Mouse (Mus musculus) megakaryocyte progenitor cell, adult 5-6 weeks (primary cell): ENCODE measurements around the gene Akap10. TPM values are rescaled to one million over a fixed set of nuclear protein-coding genes. Genes with fewer than 3 reads are reported as not detected.
A peak's percentile ranks its signal among the peaks of the same experiment; 100 is the strongest.
"Not testable (repeated sequence)": the region's sequence is repeated elsewhere in the genome, so short reads cannot be mapped to it uniquely, and the experiment has no call there.

Source experiments
- ATAC-seq: replicated peaks from 2 replicates; pipeline ENCODE4 v1.8.0; 2016; ENCODE audit warnings: mild to moderate bottlenecking, moderate TSS enrichment, inconsistent platforms; ENCODE audit not compliant: poor library complexity
- total RNA-seq, 2 experiments: library from RNA; stranded (forward) in 1 of 2; stranded (reverse) in 1 of 2; fragments of 157-497, 149-512 nt in 1 of 2; fragments of 200-1000 nt in 1 of 2; gene quantifications; 2 replicates each; pipeline versions ENCODE4 v1.2.3 to v1.2.4; 2015 to 2017

The Akap10 gene
- total RNA-seq, 2 experiments from 2014 or later: 34.0 to 45.7 TPM

- no peak for ATAC-seq
These were observed 7.7 kb upstream of the Akap10 start for GRCm38 (mm10) chr11:61937761-61938160.

DNA sequence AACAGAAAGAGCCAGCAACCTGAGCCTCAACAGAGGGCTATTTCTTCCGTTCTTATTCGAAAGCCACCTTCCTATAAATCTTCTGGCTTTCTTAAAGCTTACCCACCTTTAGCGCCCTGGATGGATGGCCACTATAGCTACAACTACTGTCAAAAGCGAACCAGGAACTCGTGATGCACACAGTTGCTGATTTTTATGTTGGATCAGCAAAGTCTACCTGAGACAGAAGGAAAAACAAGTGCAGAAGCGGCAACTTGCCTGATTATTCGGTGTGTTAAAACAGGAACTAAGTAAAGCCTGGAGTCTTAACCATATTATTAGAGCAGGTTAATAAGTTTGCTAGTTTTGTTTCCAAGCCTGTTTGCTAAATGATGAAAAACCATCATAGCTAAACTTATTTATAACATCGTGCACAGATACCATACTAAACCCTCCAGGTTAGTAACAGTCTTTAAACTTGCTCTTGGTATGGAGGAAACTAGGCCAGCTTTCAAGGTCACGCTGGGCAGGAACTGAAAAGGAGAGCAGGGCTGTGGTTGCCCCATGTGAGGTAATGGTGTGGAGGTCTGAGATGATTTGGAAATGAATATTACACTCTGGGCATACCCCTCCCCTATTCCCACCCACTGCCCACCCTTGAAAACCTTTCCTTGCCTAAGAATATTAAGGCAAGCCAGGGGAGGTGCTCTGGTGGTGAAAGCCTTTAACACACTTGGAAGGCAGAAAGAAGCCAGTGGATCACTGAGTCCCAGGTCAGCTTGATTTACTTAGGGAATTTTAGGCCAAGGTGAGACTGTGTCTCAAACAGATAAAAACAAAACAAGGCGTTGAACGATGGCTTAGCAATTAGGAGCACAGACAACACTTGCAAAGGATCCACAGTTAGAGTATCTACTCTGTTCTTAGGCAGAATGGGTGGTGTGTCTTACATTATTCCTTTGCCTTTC lies 861 bp upstream of the Akap10 start:
- no peak; the same call in 1 of the 2 replicates for ATAC-seq

GRCm38 (mm10) chr11:61929323-61930097 lies 542 bp downstream of the Akap10 start:
- peak; percentile 29 for ATAC-seq

GRCm38 (mm10) chr11:61923309-61923708 lies 6.7 kb downstream of the Akap10 start:
- no peak for ATAC-seq

DNA sequence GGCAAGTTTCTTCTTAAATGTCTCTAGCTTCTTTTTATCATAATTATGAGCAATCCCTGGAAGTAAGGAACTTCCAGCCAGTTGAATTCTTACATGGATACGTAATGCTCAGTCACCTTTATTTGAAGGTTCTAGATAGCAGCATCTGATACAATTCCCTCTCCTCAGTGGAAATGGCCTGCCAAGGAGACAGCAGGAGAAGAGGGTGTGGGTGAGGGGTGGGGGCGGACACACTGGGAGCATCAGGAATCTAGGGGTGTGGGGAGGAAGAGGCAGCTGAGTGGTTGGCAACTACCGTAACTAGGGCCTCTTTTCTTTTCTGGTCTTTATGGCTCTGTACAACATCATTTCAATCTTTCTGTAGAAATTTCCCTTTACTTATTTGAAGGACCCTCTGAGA lies 10.3 kb downstream of the Akap10 start:
- no peak for ATAC-seq

- ATAC-seq: no peak
These were observed 21.7 kb downstream of the Akap10 start for GRCm38 (mm10) chr11:61908315-61908714.

DNA sequence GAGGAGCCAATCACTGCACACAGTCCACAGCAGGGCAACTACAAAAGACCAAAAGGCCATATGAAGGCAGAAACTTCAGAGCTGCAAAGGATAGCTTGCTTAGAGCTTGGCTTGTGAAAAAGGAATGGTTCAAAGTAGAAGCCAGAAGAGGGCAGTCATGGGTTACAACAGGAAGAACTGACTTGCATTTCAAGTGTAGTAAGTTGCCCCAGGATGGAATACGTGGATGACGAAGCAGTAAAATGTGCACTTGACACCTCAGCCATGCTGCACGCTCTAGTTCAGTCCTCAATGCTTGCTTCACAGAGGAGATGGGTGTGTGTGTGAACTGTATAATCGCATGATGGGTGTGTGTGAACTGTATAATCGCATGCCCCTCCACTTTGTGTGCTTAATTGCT lies 47.9 kb downstream of the Akap10 start:
- peak; percentile 79 for ATAC-seq

- ATAC-seq: no peak
These were observed 50.1 kb downstream of the Akap10 start for GRCm38 (mm10) chr11:61879921-61880320.

- no peak for ATAC-seq
These were observed 58.2 kb downstream of the Akap10 start for GRCm38 (mm10) chr11:61871881-61872280.

DNA sequence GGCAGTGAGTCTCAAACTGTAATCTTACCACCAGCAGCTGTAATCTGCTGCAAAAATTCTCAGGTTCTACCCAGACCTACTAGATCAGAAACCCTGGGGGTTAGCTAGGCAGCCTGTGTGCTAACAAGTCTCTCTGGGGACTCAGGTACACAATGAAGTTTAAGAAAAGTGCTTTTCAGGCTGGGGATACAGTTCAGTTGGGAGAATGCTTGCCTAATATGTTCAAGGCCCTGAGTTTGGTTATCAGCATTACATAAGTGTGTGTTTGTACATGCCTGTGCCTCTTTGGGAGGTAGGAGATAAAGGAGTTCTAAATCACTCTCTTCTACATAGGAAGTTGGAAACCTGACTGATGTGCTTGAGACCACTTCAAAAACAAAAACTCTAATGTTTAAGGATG lies 63.2 kb downstream of the Akap10 start:
- ATAC-seq: no peak

GRCm38 (mm10) chr11:61861781-61862547 lies 68.1 kb downstream of the Akap10 start:
- peak; percentile 61 for ATAC-seq

GRCm38 (mm10) chr11:61859316-61859715 lies 70.7 kb downstream of the Akap10 start:
- ATAC-seq: no peak

GRCm38 (mm10) chr11:61855539-61855938 lies 74.5 kb downstream of the Akap10 start:
- ATAC-seq: no peak

GRCm38 (mm10) chr11:61854988-61855411 lies 75.1 kb downstream of the Akap10 start, which contains the start of gene Ulk2:
Ulk2 (minus strand) TSS chr11:61855073.
- ATAC-seq: peak; percentile 66

GRCm38 (mm10) chr11:61854211-61854987 lies 75.7 kb downstream of the Akap10 start:
- peak; percentile 85 for ATAC-seq

- ATAC-seq: no peak; the same call in 1 of the 2 replicates
These were observed 76.4 kb downstream of the Akap10 start for GRCm38 (mm10) chr11:61853659-61854058.

DNA sequence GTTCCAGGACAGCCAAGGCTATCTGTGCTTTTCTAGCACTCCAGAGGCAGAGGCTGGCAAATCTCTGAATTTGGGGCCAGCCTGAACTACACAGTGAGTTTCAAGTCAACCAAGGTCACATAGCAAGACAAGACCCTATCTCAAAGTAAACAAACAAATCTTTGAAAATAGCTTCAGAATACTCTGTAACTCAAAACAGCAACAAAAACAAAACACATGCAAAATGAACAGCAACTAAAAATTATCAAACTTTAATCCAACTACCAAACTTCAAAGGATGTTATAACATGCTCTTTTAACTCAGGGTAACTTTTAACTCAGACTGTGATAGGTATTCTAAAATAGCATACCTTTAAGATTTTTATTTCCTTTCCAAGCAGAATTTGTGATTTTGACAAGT lies 77.1 kb downstream of the Akap10 start:
- no peak for ATAC-seq

GRCm38 (mm10) chr11:61851195-61851594 lies 78.9 kb downstream of the Akap10 start:
- no peak for ATAC-seq

GRCm38 (mm10) chr11:61840663-61841062 lies 89.4 kb downstream of the Akap10 start:
- not testable (repeated sequence) for ATAC-seq

- no peak for ATAC-seq
These were observed 90.1 kb downstream of the Akap10 start for GRCm38 (mm10) chr11:61839940-61840339.
